Mouse (Mus musculus) adrenal gland, adult 2 months (tissue): ENCODE data around the gene Olfr830. TPM values are rescaled to one million over a fixed set of nuclear protein-coding genes. Genes with fewer than 3 reads are reported as not detected.
"Not testable (repeated sequence)": the region's sequence is repeated elsewhere in the genome, so short reads cannot be mapped to it uniquely, and the experiment has no call there.

Experiments
- DNase-seq: peaks from one replicate; pipeline ENCODE4 v3.0.0; 2021
- long read RNA-seq: library from polyadenylated mRNA; stranded (forward); transcript quantifications from one replicate; pipeline ENCODE4 v2.0.0, GENCODE M21; 2021
- polyA plus RNA-seq: library from polyadenylated mRNA; depleted of rRNA; stranded (reverse); fragments of >200 nt; gene quantifications from 2 replicates; pipeline ENCODE4 v1.2.3, GENCODE M21; 2012; rRNA removed
- total RNA-seq, 2 experiments: library from RNA; stranded (reverse); gene quantifications; 2 replicates each; pipeline ENCODE4 v1.2.3; 2021

The Olfr830 gene
- not detected for total RNA-seq
- not detected in 2 replicates for polyA plus RNA-seq
- long read RNA-seq = 0 reads

GRCm38 (mm10) chr9:18874393-18874792 is at the start of gene Olfr830:
Gene Olfr830, plus strand, starts transcription at chr9:18874693.
- no peak for DNase-seq

GRCm38 (mm10) chr9:18854633-18855032 is 19.9 kb upstream of the Olfr830 start, which contains the start of gene Olfr829:
Gene Olfr829, plus strand, starts transcription at chr9:18854933.
- DNase-seq = no peak

- not testable (repeated sequence) for DNase-seq
These were observed 33.2 kb downstream of the Olfr830 start for GRCm38 (mm10) chr9:18907699-18908098.

GRCm38 (mm10) chr9:18927921-18928320 is 53.4 kb downstream of the Olfr830 start:
- not testable (repeated sequence) for DNase-seq

Other genes with a start within 250 kb of the Olfr830 start
- 1 to 10 TPM; 2.7 to 3.7 TPM for gene Muc16, start 200.2 kb upstream of the Olfr830 start, total RNA-seq
- 0.13 and 0.16 TPM in 2 replicates for gene Muc16, start 200.2 kb upstream of the Olfr830 start, polyA plus RNA-seq
- not detected for gene Olfr24, start 110.7 kb upstream of the Olfr830 start, total RNA-seq
- gene Olfr24, start 110.7 kb upstream of the Olfr830 start, polyA plus RNA-seq = not detected in 2 replicates
- not detected for gene Olfr828, start 55.2 kb upstream of the Olfr830 start, total RNA-seq
- gene Olfr828, start 55.2 kb upstream of the Olfr830 start, polyA plus RNA-seq = not detected in 2 replicates
- gene Olfr829, start 19.8 kb upstream of the Olfr830 start, total RNA-seq = not detected
- gene Olfr829, start 19.8 kb upstream of the Olfr830 start, polyA plus RNA-seq = not detected in 2 replicates
- not detected for gene Olfr832, start 62.4 kb downstream of the Olfr830 start, total RNA-seq
- gene Olfr832, start 62.4 kb downstream of the Olfr830 start, polyA plus RNA-seq = not detected in 2 replicates
- not detected for gene Olfr834, start 113.3 kb downstream of the Olfr830 start, total RNA-seq
- gene Olfr834, start 113.3 kb downstream of the Olfr830 start, polyA plus RNA-seq = not detected in 2 replicates
- gene Olfr835, start 158.0 kb downstream of the Olfr830 start, total RNA-seq = not detected
- not detected in 2 replicates for gene Olfr835, start 158.0 kb downstream of the Olfr830 start, polyA plus RNA-seq
- gene Olfr836, start 245.7 kb downstream of the Olfr830 start, total RNA-seq = not detected
- not detected in 2 replicates for gene Olfr836, start 245.7 kb downstream of the Olfr830 start, polyA plus RNA-seq